Mouse (Mus musculus): ENCODE data around the gene Shisa7. TPM values are rescaled to one million over a fixed set of nuclear protein-coding genes. Genes with fewer than 3 reads are reported as not detected.

Shisa7 gene
- polyA plus RNA-seq, 1 experiment from 2014 or later: 10.9 TPM

DNA sequence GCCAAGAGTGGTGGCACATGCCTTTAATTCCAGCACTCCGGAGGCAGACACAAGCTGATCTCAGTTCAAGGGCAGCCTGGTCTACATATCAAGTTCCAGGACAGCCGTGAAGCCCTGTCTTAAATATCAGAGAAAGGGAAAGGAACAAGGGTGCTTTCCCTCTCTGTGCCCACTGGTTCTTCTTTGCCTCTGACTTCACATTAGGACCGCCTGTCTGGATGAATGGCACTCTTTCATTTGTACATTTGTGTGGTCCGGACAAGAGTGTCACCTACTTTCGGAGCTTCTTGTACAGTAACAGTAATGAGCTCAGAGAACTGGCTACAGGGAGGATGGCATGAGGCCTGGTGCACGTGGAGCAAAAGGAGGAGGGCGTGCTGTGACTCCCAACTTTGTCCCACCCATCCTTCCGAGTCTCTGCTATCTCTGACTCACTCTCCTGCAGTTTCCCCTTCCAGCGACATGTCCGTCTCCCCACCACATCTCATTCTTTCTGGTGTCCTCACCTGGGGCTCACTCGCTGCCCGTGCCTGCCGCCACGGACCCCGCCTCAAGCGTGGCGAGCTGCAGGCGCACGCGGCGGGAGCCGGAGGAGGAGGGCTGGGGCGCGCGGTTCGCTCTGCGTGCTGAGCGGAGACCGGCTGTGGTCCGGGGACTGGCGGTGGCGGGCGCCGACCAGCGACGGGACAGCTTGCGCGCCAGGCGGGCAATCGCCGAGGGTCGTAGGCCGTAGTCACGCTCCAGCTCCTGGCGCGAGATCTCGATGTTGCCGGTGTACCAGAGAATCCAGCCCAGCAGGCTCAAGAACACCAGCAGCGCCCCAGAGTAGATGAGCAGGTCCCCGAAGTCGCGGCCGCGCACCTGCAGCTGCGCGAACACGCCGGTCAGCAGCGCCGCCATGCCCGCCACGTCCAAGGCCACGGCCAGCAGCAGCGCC is 55.7 kb downstream of the Shisa7 start:
- peak; percentile 36 for ATAC-seq (ENCODE audit: low FRiP score)
- WGBS: 2% methylated on average over 63 of the region's 64 CpGs
- peaks cover 35% of the 10 kb centered on the region for H3K27me3 ChIP-seq

DNA sequence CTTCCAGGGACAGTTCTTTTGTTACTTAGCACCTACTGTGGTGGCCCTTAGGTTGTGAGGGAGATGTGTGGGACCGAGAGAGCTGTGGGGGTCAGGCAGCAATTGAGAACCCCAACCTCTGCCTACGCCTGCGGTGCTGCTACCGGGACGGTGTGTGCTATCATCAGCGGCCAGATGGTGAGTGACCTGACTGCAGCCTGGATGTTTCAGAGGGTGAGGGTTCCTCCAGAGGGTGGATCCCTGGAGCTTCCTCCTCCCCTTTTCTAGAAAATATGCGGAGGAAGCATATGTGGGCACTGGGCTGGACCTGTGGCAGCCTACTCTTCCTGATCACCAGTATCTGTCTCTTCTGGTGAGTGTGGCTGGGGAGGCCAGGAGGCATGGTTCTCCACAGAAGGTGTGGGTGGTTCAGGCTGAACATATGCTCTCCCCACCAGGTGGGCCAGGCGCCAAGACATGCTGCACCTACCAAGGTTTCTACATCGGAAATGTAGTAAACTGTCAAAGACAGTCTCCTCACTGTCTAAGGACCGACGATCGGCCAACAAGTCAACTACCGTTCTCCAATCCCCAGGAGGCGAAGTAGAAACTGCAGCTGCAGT is 60.7 kb downstream of the Shisa7 start:
- no peak overlapping the region for H3K27ac ChIP-seq
- no peaks in the 10 kb centered on the region for H3K36me3 ChIP-seq
- H3K4me1 ChIP-seq (replicated peaks): peaks cover 6% of the 10 kb centered on the region
- no peak overlapping the region for H3K9ac ChIP-seq
- ATAC-seq (ENCODE audit: low FRiP score): no peak
- H3K4me2 ChIP-seq: no peak overlapping the region
- peaks cover 64% of the 10 kb centered on the region for H3K27me3 ChIP-seq
- H3K4me3 ChIP-seq: no peak overlapping the region
- H3K9me3 ChIP-seq: no peaks in the 10 kb centered on the region
- 88% methylated on average over 14 of the region's 14 CpGs for WGBS

More for the DNA sequence above, 55.7 kb downstream of the Shisa7 start:
- Histone ChIP-seq H3K9me3 (no peaks in the 10 kb centered on the region), H3K4me3 (peak overlapping the region; percentile 56), H3K9ac (peak overlapping the region; percentile 86), H3K4me1 (replicated peaks) (peaks cover 18% of the 10 kb centered on the region), H3K4me2 (peak overlapping the region; percentile 84), H3K27ac (peak overlapping the region; percentile 55), H3K36me3 (no peaks in the 10 kb centered on the region)

DNA sequence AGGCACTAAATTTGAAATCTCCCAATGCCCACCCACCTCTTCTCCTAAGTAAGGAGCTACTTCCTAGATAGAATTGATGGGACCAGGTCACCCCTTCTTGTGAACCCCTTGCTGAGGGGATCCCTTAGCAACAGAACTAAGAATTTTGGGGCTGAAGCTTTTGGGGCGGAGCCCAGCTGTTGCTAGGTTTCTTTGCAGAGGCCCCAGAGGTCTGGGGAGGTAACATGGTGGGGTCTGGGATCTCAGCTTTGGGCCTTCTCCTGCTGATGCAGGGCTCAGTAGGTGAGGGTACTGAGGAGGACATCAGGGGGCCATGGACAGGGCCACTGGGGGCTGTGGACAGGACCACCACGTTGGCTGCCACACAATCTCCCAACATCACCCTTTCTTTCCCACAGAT is 61.7 kb downstream of the Shisa7 start, which contains the start of the genes Il11 and Tmem190:
Il11 (minus strand) TSS at position 101 of the 400 bp plus-strand sequence.
Tmem190 (plus strand) TSS at position 179 of the 400 bp plus-strand sequence.
- WGBS: 76% methylated on average over 2 of the region's 2 CpGs
- Histone ChIP-seq H3K4me3 (no peak within 1 kb of the TSS), H3K9me3 (no peaks in the 10 kb centered on the region), H3K27ac (no peak within 1 kb of the TSS), H3K36me3 (no peaks in the 10 kb centered on the region), H3K9ac (no peak within 1 kb of the TSS), H3K27me3 (peaks cover 68% of the 10 kb centered on the region), H3K4me2 (no peak within 1 kb of the TSS), H3K4me1 (replicated peaks) (peaks cover 1% of the 10 kb centered on the region; the same call in 1 of the 2 replicates)
- ATAC-seq (ENCODE audit: low FRiP score): no peak

DNA sequence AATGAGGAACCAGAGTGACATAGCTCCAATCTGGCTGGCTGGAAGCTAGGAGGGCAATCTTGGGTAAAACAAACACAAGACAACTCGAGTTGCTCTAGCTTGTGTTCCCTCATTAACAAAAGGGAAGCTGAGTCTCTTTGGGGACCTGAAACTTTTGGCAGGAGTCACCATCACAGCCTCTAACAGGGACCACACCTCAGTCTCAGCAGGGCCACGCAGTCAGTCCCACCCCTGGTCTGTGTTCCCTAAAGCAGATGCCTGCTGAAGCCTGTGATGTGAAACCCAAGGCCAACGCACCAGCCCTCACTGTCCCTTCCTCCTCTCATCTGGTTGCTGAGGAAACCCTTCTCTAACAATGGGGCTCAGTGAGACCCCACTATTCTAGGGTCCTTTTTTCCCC is 62.4 kb downstream of the Shisa7 start:
- Histone ChIP-seq H3K27ac (no peak overlapping the region), H3K36me3 (no peaks in the 10 kb centered on the region), H3K4me1 (replicated peaks) (peaks cover 8% of the 10 kb centered on the region), H3K9ac (no peak overlapping the region), H3K4me3 (no peak overlapping the region), H3K27me3 (peaks cover 68% of the 10 kb centered on the region), H3K4me2 (no peak overlapping the region), H3K9me3 (no peaks in the 10 kb centered on the region)
- WGBS: 54% methylated on average over 3 of the region's 3 CpGs
- ATAC-seq (ENCODE audit: low FRiP score): no peak

DNA sequence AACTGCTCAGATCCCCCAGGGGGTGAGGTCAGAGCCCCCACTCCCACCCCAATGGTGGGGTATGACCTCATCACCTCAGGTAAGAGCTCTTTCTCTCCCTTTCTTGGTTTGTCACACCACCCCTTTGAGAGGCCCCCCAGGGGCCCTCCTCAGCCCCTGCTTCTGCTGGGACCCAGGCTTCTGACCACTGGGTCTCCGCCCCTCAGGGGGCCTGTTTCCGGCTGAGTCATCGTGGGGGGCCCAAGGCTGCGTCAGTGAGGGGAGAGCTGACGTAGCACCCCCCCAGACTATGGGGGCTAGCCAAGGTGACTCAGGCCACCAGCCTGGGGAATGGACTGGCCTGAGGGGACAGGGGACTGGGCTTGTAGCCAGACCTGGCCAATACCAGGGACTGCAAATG is 64.6 kb downstream of the Shisa7 start:
- Histone ChIP-seq H3K27me3 (peaks cover 84% of the 10 kb centered on the region), H3K4me3 (no peak overlapping the region), H3K9ac (no peak overlapping the region), H3K4me1 (replicated peaks) (peaks cover 12% of the 10 kb centered on the region), H3K27ac (no peak overlapping the region), H3K9me3 (no peaks in the 10 kb centered on the region), H3K4me2 (no peak overlapping the region), H3K36me3 (no peaks in the 10 kb centered on the region)
- 47% methylated on average over 5 of the region's 5 CpGs for WGBS
- no peak for ATAC-seq (ENCODE audit: low FRiP score)

DNA sequence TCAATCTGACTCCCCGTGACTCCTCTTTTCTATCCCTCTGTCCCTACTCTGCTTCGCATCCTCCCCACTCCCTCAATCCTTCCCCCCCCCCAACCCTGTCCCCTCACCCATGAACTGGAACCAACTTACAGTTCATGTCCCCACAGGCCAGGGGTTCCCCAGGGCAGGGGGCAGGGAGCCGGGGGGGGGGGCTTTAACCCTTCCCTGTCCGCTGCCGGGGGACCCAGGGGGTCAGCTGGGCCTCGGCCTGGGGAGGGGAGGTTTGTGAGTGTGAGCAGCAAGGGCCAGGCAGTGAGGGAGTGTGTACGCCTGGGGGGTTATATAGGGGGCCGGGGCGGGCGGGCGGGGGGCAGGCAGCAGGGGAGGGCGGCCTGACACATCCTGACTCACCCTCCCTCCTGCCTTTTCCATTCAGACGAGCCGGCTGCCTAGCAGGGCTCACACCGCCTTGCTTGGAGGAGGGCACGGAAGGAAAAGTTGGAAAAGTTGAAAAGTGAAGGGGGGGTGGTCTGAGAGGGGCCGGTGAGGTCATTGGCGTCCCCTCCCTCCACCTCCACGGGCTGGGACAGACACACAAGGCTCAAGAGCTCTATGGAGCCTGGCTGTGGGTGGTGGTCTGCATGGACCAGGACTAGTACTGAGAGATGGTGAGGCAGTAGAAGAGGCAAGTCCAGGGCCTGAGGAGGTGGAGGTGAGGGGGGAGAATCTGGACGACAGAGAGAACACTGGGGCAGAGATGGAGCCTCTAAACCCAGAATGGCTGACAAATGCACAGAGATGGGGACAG is 66.5 kb downstream of the Shisa7 start:
- no peak overlapping the region for H3K4me3 ChIP-seq
- ATAC-seq (ENCODE audit: low FRiP score): no peak
- H3K27me3 ChIP-seq: peaks cover 91% of the 10 kb centered on the region
- no peaks in the 10 kb centered on the region for H3K36me3 ChIP-seq
- peak overlapping the region; percentile 65; the same call in 1 of the 2 replicates for H3K9ac ChIP-seq
- WGBS: 4% methylated on average over 11 of the region's 20 CpGs
- peak overlapping the region; percentile 52; the same call in 1 of the 2 replicates for H3K4me2 ChIP-seq
- no peaks in the 10 kb centered on the region for H3K9me3 ChIP-seq
- H3K27ac ChIP-seq: no peak overlapping the region
- H3K4me1 ChIP-seq (replicated peaks): peaks cover 12% of the 10 kb centered on the region

DNA sequence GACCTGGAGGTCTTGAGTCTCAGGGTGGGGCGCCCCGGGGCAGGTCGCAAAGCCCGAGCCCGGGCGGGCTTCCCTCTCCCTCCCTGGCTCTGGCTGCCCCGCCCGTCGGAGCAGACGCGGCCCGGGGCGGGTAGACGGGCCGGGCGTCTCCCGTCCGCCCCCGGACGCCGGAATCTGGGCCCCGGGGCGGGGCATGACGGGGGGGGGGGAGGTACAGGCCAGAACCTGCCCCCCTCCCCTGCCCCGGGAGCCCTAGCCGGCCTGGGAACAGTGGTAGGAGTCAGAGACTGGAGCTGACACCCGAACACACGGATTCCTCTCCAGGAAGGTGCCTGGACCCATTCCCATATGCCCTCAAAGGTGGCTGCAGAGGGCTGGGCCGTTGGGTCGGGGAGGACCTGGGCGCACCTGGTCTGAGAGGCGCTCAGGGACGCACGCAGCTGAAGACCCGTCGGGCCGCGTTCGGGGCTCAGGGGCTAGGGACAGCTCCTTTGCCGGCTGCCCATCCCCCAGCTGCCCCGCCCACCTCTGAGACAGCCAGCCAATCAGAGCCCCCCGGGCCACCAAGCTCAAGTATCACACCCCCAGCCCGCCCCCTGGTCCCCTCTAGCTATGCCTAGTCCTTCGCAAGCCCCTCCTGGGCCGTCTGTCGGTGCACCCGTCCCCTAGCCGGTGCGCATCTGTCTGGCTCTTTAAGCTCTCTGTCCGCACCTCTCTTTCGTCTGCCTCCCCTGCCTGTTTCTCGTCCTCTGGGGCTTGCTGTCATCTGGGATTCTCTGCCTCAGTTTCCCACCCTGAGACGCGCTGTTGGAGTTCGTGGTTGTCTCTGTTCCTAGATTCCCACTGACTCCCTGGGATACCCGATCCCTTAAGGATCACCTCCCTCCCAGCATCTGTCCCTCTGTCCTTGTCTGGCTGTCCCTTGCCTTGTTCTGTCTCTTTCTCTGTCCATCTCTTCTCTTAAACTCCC is 67.3 kb downstream of the Shisa7 start:
- H3K4me3 ChIP-seq: peak overlapping the region; percentile 37
- under 1% methylated on average over 31 of the region's 56 CpGs for WGBS
- peaks cover 85% of the 10 kb centered on the region for H3K27me3 ChIP-seq

DNA sequence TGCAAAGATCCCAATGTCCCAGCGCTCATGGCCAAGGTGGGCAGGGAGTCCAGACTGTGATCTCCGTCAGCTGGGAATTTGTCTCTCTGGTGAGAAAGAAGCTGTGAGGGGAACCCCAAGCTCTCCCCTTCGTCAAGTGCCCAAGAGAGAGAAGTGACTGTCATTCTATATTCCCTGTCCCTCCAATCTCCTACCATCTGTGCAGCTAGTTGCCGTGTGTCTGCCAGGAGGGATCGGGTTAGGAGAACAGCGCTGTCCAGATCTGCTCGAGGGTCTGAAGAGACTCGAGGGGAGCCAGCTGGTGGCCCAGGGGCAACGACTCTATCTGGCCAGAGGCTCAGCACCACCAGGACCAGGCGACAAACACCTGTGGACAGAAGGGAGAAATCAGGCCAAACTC is 68.4 kb downstream of the Shisa7 start:
- ATAC-seq (ENCODE audit: low FRiP score): no peak
- 55% methylated on average over 10 of the region's 10 CpGs for WGBS
- Histone ChIP-seq H3K27ac (no peak overlapping the region), H3K36me3 (no peaks in the 10 kb centered on the region), H3K9ac (no peak overlapping the region), H3K4me2 (no peak overlapping the region), H3K27me3 (peaks cover 75% of the 10 kb centered on the region), H3K4me3 (no peak overlapping the region), H3K4me1 (replicated peaks) (peaks cover 12% of the 10 kb centered on the region), H3K9me3 (no peaks in the 10 kb centered on the region)

More for the DNA sequence above, 67.3 kb downstream of the Shisa7 start:
- Histone ChIP-seq H3K4me1 (replicated peaks) (peaks cover 12% of the 10 kb centered on the region), H3K9me3 (no peaks in the 10 kb centered on the region), H3K36me3 (no peaks in the 10 kb centered on the region), H3K4me2 (peak overlapping the region; percentile 52), H3K9ac (peak overlapping the region; percentile 65), H3K27ac (no peak overlapping the region)
- ATAC-seq (ENCODE audit: low FRiP score): peak; percentile 75

Other genes starting within 250 kb of the Shisa7 start
- 0.71 and 0.97 TPM in 2 replicates for gene Ptprh, start 240.7 kb downstream of the Shisa7 start, polyA plus RNA-seq (2015; fragmentation: Nextera tagmentation; extraction: Ambion mirVana)
- gene Tmem86b, start 213.3 kb downstream of the Shisa7 start, polyA plus RNA-seq (2015; fragmentation: Nextera tagmentation; extraction: Ambion mirVana): 3.5 and 3.8 TPM in 2 replicates
- gene Ppp6r1, start 185.7 kb downstream of the Shisa7 start, polyA plus RNA-seq (2015; fragmentation: Nextera tagmentation; extraction: Ambion mirVana): 9.7 and 12.4 TPM in 2 replicates
- 128 and 137 TPM in 2 replicates for gene Hspbp1, start 159.6 kb downstream of the Shisa7 start, polyA plus RNA-seq (2015; fragmentation: Nextera tagmentation; extraction: Ambion mirVana)
- gene Brsk1, start 154.1 kb downstream of the Shisa7 start, polyA plus RNA-seq (2015; fragmentation: Nextera tagmentation; extraction: Ambion mirVana): 7.2 and 7.5 TPM in 2 replicates
- 0.12 and 0.19 TPM in 2 replicates for gene Tmem150b, start 119.4 kb downstream of the Shisa7 start, polyA plus RNA-seq (2015; fragmentation: Nextera tagmentation; extraction: Ambion mirVana)
- 79.4 and 86.8 TPM in 2 replicates for gene Kmt5c, start 104.6 kb downstream of the Shisa7 start, polyA plus RNA-seq (2015; fragmentation: Nextera tagmentation; extraction: Ambion mirVana)
- 16.4 and 21.1 TPM in 2 replicates for gene Cox6b2, start 91.6 kb downstream of the Shisa7 start, polyA plus RNA-seq (2015; fragmentation: Nextera tagmentation; extraction: Ambion mirVana)
- gene Fam71e2, start 73.4 kb downstream of the Shisa7 start, polyA plus RNA-seq (2015; fragmentation: Nextera tagmentation; extraction: Ambion mirVana): not detected in 2 replicates
- 0.38 and 0.56 TPM in 2 replicates for gene Il11, start 61.8 kb downstream of the Shisa7 start, polyA plus RNA-seq (2015; fragmentation: Nextera tagmentation; extraction: Ambion mirVana)
- not detected in 2 replicates for gene Tmem190, start 61.8 kb downstream of the Shisa7 start, polyA plus RNA-seq (2015; fragmentation: Nextera tagmentation; extraction: Ambion mirVana)
- 2.5 and 3.5 TPM in 2 replicates for gene Tmem238, start 55.0 kb downstream of the Shisa7 start, polyA plus RNA-seq (2015; fragmentation: Nextera tagmentation; extraction: Ambion mirVana)
- 239 and 250 TPM in 2 replicates for gene Rpl28, start 51.8 kb downstream of the Shisa7 start, polyA plus RNA-seq (2015; fragmentation: Nextera tagmentation; extraction: Ambion mirVana)
- 252 and 267 TPM in 2 replicates for gene Ube2s, start 32.1 kb downstream of the Shisa7 start, polyA plus RNA-seq (2015; fragmentation: Nextera tagmentation; extraction: Ambion mirVana)
- 3.9 and 4.9 TPM in 2 replicates for gene Isoc2b, start 25.6 kb upstream of the Shisa7 start, polyA plus RNA-seq (2015; fragmentation: Nextera tagmentation; extraction: Ambion mirVana)
- 0.75 and 0.78 TPM in 2 replicates for gene Isoc2a, start 32.5 kb upstream of the Shisa7 start, polyA plus RNA-seq (2015; fragmentation: Nextera tagmentation; extraction: Ambion mirVana)
- gene Gm36210, start 61.8 kb upstream of the Shisa7 start, polyA plus RNA-seq (2015; fragmentation: Nextera tagmentation; extraction: Ambion mirVana): 0.26 and 0.45 TPM in 2 replicates
- 3.6 and 4.9 TPM in 2 replicates for gene Zfp628, start 70.5 kb upstream of the Shisa7 start, polyA plus RNA-seq (2015; fragmentation: Nextera tagmentation; extraction: Ambion mirVana)
- gene Nat14, start 77.3 kb upstream of the Shisa7 start, polyA plus RNA-seq (2015; fragmentation: Nextera tagmentation; extraction: Ambion mirVana): 25.4 and 27.7 TPM in 2 replicates
- 0.73 and 1.3 TPM in 2 replicates for gene Ssc5d, start 81.1 kb upstream of the Shisa7 start, polyA plus RNA-seq (2015; fragmentation: Nextera tagmentation; extraction: Ambion mirVana)
- 0.25 TPM in 1 of 2 replicates, not detected in the other for gene Sbk2, start 119.7 kb upstream of the Shisa7 start, polyA plus RNA-seq (2015; fragmentation: Nextera tagmentation; extraction: Ambion mirVana)
- gene Sbk3, start 126.5 kb upstream of the Shisa7 start, polyA plus RNA-seq (2015; fragmentation: Nextera tagmentation; extraction: Ambion mirVana): 0.19 and 0.49 TPM in 2 replicates
- gene Zfp579, start 151.5 kb upstream of the Shisa7 start, polyA plus RNA-seq (2015; fragmentation: Nextera tagmentation; extraction: Ambion mirVana): 53.6 and 59.9 TPM in 2 replicates
- gene Zfp524, start 169.7 kb upstream of the Shisa7 start, polyA plus RNA-seq (2015; fragmentation: Nextera tagmentation; extraction: Ambion mirVana): 7.9 and 9.2 TPM in 2 replicates
- gene Fiz1, start 170.0 kb upstream of the Shisa7 start, polyA plus RNA-seq (2015; fragmentation: Nextera tagmentation; extraction: Ambion mirVana): 37.7 and 41.9 TPM in 2 replicates
- gene Gm44973, start 170.8 kb upstream of the Shisa7 start, polyA plus RNA-seq (2015; fragmentation: Nextera tagmentation; extraction: Ambion mirVana): 1.4 and 1.8 TPM in 2 replicates
- 5.8 and 6.0 TPM in 2 replicates for gene Zfp865, start 175.7 kb upstream of the Shisa7 start, polyA plus RNA-seq (2015; fragmentation: Nextera tagmentation; extraction: Ambion mirVana)
- 38.7 and 43.5 TPM in 2 replicates for gene Ccdc106, start 175.9 kb upstream of the Shisa7 start, polyA plus RNA-seq (2015; fragmentation: Nextera tagmentation; extraction: Ambion mirVana)
- not detected in 2 replicates for gene 4632433K11Rik, start 189.4 kb upstream of the Shisa7 start, polyA plus RNA-seq (2015; fragmentation: Nextera tagmentation; extraction: Ambion mirVana)
- gene Zfp784, start 193.8 kb upstream of the Shisa7 start, polyA plus RNA-seq (2015; fragmentation: Nextera tagmentation; extraction: Ambion mirVana): 7.8 and 9.8 TPM in 2 replicates
- 67.2 and 69.7 TPM in 2 replicates for gene Zfp580, start 206.8 kb upstream of the Shisa7 start, polyA plus RNA-seq (2015; fragmentation: Nextera tagmentation; extraction: Ambion mirVana)
- gene U2af2, start 217.4 kb upstream of the Shisa7 start, polyA plus RNA-seq (2015; fragmentation: Nextera tagmentation; extraction: Ambion mirVana): 112 and 114 TPM in 2 replicates
- gene Epn1, start 235.5 kb upstream of the Shisa7 start, polyA plus RNA-seq (2015; fragmentation: Nextera tagmentation; extraction: Ambion mirVana): 83.8 and 85.6 TPM in 2 replicates

All from hindbrain, embryonic 13.5 days (tissue).